Mouse (Mus musculus) cerebellum, postnatal 25 days (tissue): ENCODE measurements at regions not wholly inside any gene's neighbourhood (a gene's known extent, or its start where the extent isn't known, plus 50 kb on each side); places are given as distances from the start of the nearest gene placed in this dataset.

Experiments
- DNase-seq, 2 experiments: peaks; one replicate each; pipeline ENCODE4 v3.0.0; 2021; ENCODE audit warnings: mixed read lengths in 2 of 2

- DNase-seq = no peak
Observed at GRCm38 (mm10) chr1:66099562-66100444, 75.3 kb upstream of the Map2 start.

- no peak for DNase-seq
Observed at GRCm38 (mm10) chr1:66101419-66101818, 73.7 kb upstream of the Map2 start.

GRCm38 (mm10) chr1:66104493-66104892 lies 70.6 kb upstream of the Map2 start:
- DNase-seq = peak in 1 of 2 experiments; percentile 18

DNA sequence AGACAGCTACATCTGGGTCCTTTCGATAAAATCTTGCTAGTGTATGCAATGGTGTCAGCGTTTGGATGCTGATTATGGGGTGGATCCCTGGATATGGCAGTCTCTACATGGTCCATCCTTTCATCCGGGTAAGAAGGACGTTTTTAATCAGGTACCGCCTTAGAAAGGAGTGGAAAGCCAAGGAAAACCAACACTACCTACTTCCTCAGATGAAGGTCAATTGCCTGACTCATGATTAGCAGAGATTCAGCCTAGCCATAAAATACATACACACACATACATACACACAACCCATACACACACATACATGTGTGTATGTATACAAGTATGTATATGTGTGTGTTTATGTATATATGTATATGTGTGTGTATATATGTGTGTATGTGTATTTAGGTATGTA lies 69.9 kb upstream of the Map2 start:
- no peak for DNase-seq

GRCm38 (mm10) chr1:66108051-66108450 lies 67.0 kb upstream of the Map2 start:
- DNase-seq = peak; percentile 7 to 31

DNA sequence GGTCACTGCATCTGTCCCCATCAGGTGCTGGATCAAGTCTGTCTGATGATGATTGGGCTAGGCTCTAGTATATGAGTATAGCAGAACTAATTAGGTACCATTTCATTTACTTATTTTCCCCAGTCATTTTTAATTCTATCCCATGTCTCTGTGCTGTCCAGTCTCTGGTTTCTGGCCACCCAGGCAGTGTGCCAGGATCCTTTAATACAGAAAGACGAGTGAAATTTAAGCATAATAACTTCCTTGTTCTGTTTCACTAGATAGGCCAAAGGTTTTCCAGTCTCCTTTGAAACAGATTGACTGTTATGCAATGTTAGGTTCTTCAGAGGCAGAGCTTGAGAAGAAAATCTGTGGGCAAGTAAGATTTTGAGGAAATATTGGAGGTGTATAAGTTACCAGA lies 61.2 kb upstream of the Map2 start:
- DNase-seq = peak in 1 of 2 experiments; percentile 20

GRCm38 (mm10) chr1:66115330-66115729 lies 59.7 kb upstream of the Map2 start:
- DNase-seq = peak; percentile 49 to 76
